ENCODE assay signal across 29 mouse cellular contexts in genomic region chr9:123760806-123761205, GRCm38 (mm10). TPM values are rescaled to one million over a fixed set of nuclear protein-coding genes. Genes with fewer than 3 reads are reported as not detected.
DNase-seq lines count a peak whose midpoint lies in the region; ATAC-seq lines count a peak whose summit lies in the region.
"Had no signal": no experiment of that assay in that cellular context is flagged by ENCODE, and none has a peak within 500 bp of the region (broad histone marks: within the 10 kb centered on the region; RNA-seq: fewer than 3 reads in every experiment).

No protein-coding gene starts in this region.

- WGBS in heart, embryonic 12.5 days = 76% methylated on average over 3 of the region's 3 CpGs
- WGBS in midbrain, embryonic 13.5 days = 92% methylated on average over 3 of the region's 3 CpGs

- H3K4me3 ChIP-seq in heart, embryonic 12.5 days = no peak overlapping the region
- no peak overlapping the region for H3K4me3 ChIP-seq in midbrain, embryonic 13.5 days (replicated peaks)
- H3K4me3 ChIP-seq: forebrain, embryonic 10.5 days; forebrain, embryonic 13.5 days; heart, embryonic 15.5 days; hindbrain, embryonic 10.5 days; hindbrain, embryonic 13.5 days had no signal

- no peak overlapping the region for H3K9ac ChIP-seq in heart, embryonic 12.5 days
- no peak overlapping the region for H3K9ac ChIP-seq in midbrain, embryonic 13.5 days (replicated peaks)
- H3K9ac ChIP-seq: forebrain, embryonic 13.5 days; heart, embryonic 15.5 days; hindbrain, embryonic 13.5 days had no signal

- ATAC-seq in heart, embryonic 12.5 days (ENCODE audit: insufficient number of reproducible peaks, low FRiP score) = no peak
- peak; percentile 20 for ATAC-seq in inflammation-experienced regulatory T-cells, adult 6 months
- ATAC-seq in midbrain, embryonic 13.5 days = no peak
- ATAC-seq: forebrain, embryonic 13.5 days; forebrain, embryonic 16.5 days; hindbrain, embryonic 16.5 days; Patski had no signal

- H3K36me3 ChIP-seq in heart, embryonic 12.5 days = no peaks in the 10 kb centered on the region
- no peaks in the 10 kb centered on the region for H3K36me3 ChIP-seq in midbrain, embryonic 13.5 days
- H3K36me3 ChIP-seq: forebrain, embryonic 10.5 days; G1E; heart, embryonic 15.5 days; hindbrain, embryonic 10.5 days; hindbrain, embryonic 13.5 days had no signal

- H3K9me3 ChIP-seq in heart, embryonic 12.5 days (replicated peaks) = no peaks in the 10 kb centered on the region
- no peaks in the 10 kb centered on the region for H3K9me3 ChIP-seq in midbrain, embryonic 13.5 days
- H3K9me3 ChIP-seq: forebrain, embryonic 10.5 days; forebrain, embryonic 13.5 days; G1E; heart, embryonic 15.5 days; hindbrain, embryonic 10.5 days; hindbrain, embryonic 13.5 days had no signal

- no peak overlapping the region for H3K27ac ChIP-seq in heart, embryonic 12.5 days (ENCODE audit: poor library complexity, severe bottlenecking)
- no peak overlapping the region for H3K27ac ChIP-seq in midbrain, embryonic 13.5 days
- H3K27ac ChIP-seq: forebrain, embryonic 10.5 days; forebrain, embryonic 13.5 days; heart, embryonic 15.5 days; hindbrain, embryonic 10.5 days; hindbrain, embryonic 13.5 days had no signal

- H3K4me1 ChIP-seq in heart, embryonic 12.5 days (replicated peaks) = no peaks in the 10 kb centered on the region
- no peaks in the 10 kb centered on the region for H3K4me1 ChIP-seq in midbrain, embryonic 13.5 days (replicated peaks)
- H3K4me1 ChIP-seq: forebrain, embryonic 10.5 days; forebrain, embryonic 13.5 days; heart, embryonic 15.5 days; hindbrain, embryonic 10.5 days; hindbrain, embryonic 13.5 days had no signal

- no peaks in the 10 kb centered on the region for H3K27me3 ChIP-seq in heart, embryonic 12.5 days (replicated peaks)
- no peaks in the 10 kb centered on the region for H3K27me3 ChIP-seq in midbrain, embryonic 13.5 days
- H3K27me3 ChIP-seq: CH12.LX; forebrain, embryonic 13.5 days; heart, embryonic 15.5 days; hindbrain, embryonic 13.5 days had no signal

- DNase-seq in heart, adult 11 months = peak; percentile 50
- peak; percentile 49 for DNase-seq in thymus, postnatal 0 days (ENCODE audit: low spot score)
- DNase-seq in thymus, postnatal 25 days = no peak
- DNase-seq in CD4-positive helper T cell, adult 2 months (ENCODE audit: low read depth, low spot score) = peak; percentile 56
- DNase-seq: adrenal gland, postnatal 10 days; adrenal gland, postnatal 36 days; B cell, adult 2 months; cerebellum, adult 18-20 months; cerebellum, adult 9-10 months; cerebellum, postnatal 14 days; gastrocnemius, postnatal 10 days; gastrocnemius, postnatal 36 days; heart, postnatal 10 days; heart, postnatal 36 days had no signal

- H3K4me2 ChIP-seq in heart, embryonic 12.5 days = no peak overlapping the region
- H3K4me2 ChIP-seq in midbrain, embryonic 13.5 days (replicated peaks) = no peak overlapping the region
- H3K4me2 ChIP-seq: forebrain, embryonic 13.5 days; heart, embryonic 11.5 days; heart, embryonic 15.5 days; hindbrain, embryonic 13.5 days had no signal

RNA-seq across cellular contexts. Expression of gene Lztfl1, which starts 43.3 kb away (rescaled TPM):
- polyA plus RNA-seq in heart, embryonic 12.5 days (2016; fragmentation: Nextera tagmentation; extraction: Ambion mirVana) = 33.7 and 35.1 TPM in 2 replicates
- polyA plus RNA-seq in thymus, postnatal 0 days (2015; fragmentation: Nextera tagmentation; extraction: Ambion mirVana) = 143 and 152 TPM in 2 replicates
- polyA plus RNA-seq in inflammation-experienced regulatory T-cells, adult 6 months (2017; shearing (Covaris generic)) = 10 to 100 TPM; 33.3 to 59.2 (median 57.6) TPM
- 51.2 and 52.2 TPM in 2 replicates for polyA plus RNA-seq in midbrain, embryonic 13.5 days (2015; fragmentation: Nextera tagmentation; extraction: Ambion mirVana)

RNA-seq across cellular contexts. Expression of gene Cxcr6, which starts 45.5 kb away (rescaled TPM):
- 0.37 and 0.48 TPM in 2 replicates for polyA plus RNA-seq in heart, embryonic 12.5 days (2016; fragmentation: Nextera tagmentation; extraction: Ambion mirVana)
- 17.4 and 17.8 TPM in 2 replicates for polyA plus RNA-seq in thymus, postnatal 0 days (2015; fragmentation: Nextera tagmentation; extraction: Ambion mirVana)
- 100 to 1,000 TPM; 136 to 568 (median 166) TPM for polyA plus RNA-seq in inflammation-experienced regulatory T-cells, adult 6 months (2017; shearing (Covaris generic))
- 0.21 and 0.22 TPM in 2 replicates for polyA plus RNA-seq in midbrain, embryonic 13.5 days (2015; fragmentation: Nextera tagmentation; extraction: Ambion mirVana)
- polyA plus RNA-seq: embryonic facial prominence, embryonic 11.5 days; G1E; hindbrain, embryonic 10.5 days had no signal

Comparison
In these comparisons a context has a peak if more than half of its experiments do, and no peak if none do; other contexts are left out.
1. RNA of gene Cxcr6, which starts 45.5 kb away (polyA plus RNA-seq): 136 to 568 TPM in inflammation-experienced regulatory T-cells, adult 6 months and 17.4 to 17.8 TPM in thymus, postnatal 0 days; 0.37 to 0.48 TPM in heart, embryonic 12.5 days and 0.21 to 0.22 TPM in midbrain, embryonic 13.5 days; every median in the first group is over 10 times any median in the second.